Mouse (Mus musculus): ENCODE measurements around the gene Gm21854. TPM values are rescaled to one million over a fixed set of nuclear protein-coding genes. Genes with fewer than 3 reads are reported as not detected.
"Not testable (repeated sequence)": the region's sequence is repeated elsewhere in the genome, so short reads cannot be mapped to it uniquely, and the experiment has no call there.

Gene Gm21854
- polyA plus RNA-seq (2012; rRNA removed) = not detected in 2 replicates

DNA sequence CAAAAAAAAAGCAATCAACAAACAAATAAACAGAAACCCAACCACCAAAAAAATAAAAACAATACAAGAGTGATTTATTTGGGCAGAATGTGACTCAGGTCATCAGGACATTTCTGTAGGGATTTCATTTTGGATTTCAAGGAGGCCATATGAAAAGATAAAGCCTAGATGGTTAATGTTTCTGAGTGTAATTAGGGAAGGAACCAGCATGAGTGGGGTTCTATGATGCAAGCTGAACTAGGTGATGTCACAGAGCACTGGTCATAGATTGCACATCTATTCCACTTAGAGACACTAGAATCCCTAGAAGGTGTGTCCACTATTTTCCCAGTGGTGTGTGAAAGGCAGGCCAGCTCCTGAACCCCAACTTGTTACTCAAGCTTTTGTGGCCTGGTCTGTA, at the start of gene Gm21854:
Gene Gm21854, plus strand, starts transcription at position 301 of the 400 bp plus-strand sequence.
- H3K4me3 ChIP-seq (ENCODE audit: control insufficient read depth, insufficient read depth, low read length) = not testable (repeated sequence)

More for the DNA sequence above, at the start of gene Gm21854:
- DNase-seq; H3K4me1 ChIP-seq (replicated peaks; ENCODE audit: control insufficient read depth, insufficient read depth, low read length); H3K27ac ChIP-seq (ENCODE audit: control insufficient read depth, insufficient read depth, low read length); H3K27me3 ChIP-seq (ENCODE audit: control insufficient read depth, insufficient read depth, low read length); H3K36me3 ChIP-seq (ENCODE audit: control insufficient read depth, insufficient read depth, low read length): not testable (repeated sequence)

Other genes starting within 250 kb of the Gm21854 start
- gene Gm20914, start 69.0 kb downstream of the Gm21854 start, polyA plus RNA-seq (2012; rRNA removed) = not detected in 2 replicates
- not detected in 2 replicates for gene Gm28171, start 136.4 kb downstream of the Gm21854 start, polyA plus RNA-seq (2012; rRNA removed)